Mouse (Mus musculus) embryonic facial prominence, embryonic 10.5 days (tissue): ENCODE results near the gene Scd3. TPM values are rescaled to one million over a fixed set of nuclear protein-coding genes. Genes with fewer than 3 reads are reported as not detected.

ENCODE experiments used
- DNase-seq: peaks from one replicate; pipeline ENCODE4 v3.0.0-alpha.2; 2017; ENCODE audit warnings: low spot score
- H3K27ac ChIP-seq: fragments of 300-500 bp; sonication (generic); replicated peaks from 2 replicates; pipeline ENCODE4 v1.5.1; 2016; ENCODE audit warnings: mild to moderate bottlenecking
- H3K27me3 ChIP-seq: fragments of 300-500 bp; sonication (generic); replicated peaks from 2 replicates; pipeline ENCODE4 v1.6.1; 2016; ENCODE audit warnings: low read depth, mild to moderate bottlenecking; ENCODE audit not compliant: poor library complexity, severe bottlenecking
- H3K36me3 ChIP-seq: fragments of 300-500 bp; sonication (generic); replicated peaks from 2 replicates; pipeline ENCODE4 v1.6.1; 2016; ENCODE audit warnings: mild to moderate bottlenecking, moderate library complexity
- H3K4me1 ChIP-seq: fragments of 300-500 bp; sonication (generic); 2 replicates; pipeline ENCODE4 v1.6.1; 2016
- H3K4me3 ChIP-seq: fragments of 300-500 bp; sonication (generic); 2 replicates; pipeline ENCODE4 v1.5.1; 2016; ENCODE audit warnings: mild to moderate bottlenecking, moderate library complexity
- H3K9me3 ChIP-seq: fragments of 300-500 bp; sonication (generic); 2 replicates; pipeline ENCODE4 v1.6.1; 2016; ENCODE audit warnings: mild to moderate bottlenecking
- WGBS: fragments of 180-500 bp; shearing (Covaris S2); methylation state at CpG from one replicate; pipeline ENCODE4 v1.1.7; 2016; 5-methylcytosine and 5-hydroxymethylcytosine counted together
- polyA plus RNA-seq: library from polyadenylated mRNA; unstranded; fragments of >200 nt; fragmentation: Nextera tagmentation; extraction: Ambion mirVana; gene quantifications from 2 replicates; pipeline ENCODE4 v1.2.1, GENCODE M21; 2016

The Scd3 gene
- polyA plus RNA-seq, 1 experiment from 2014 or later = 0.64 TPM

GRCm38 (mm10) chr19:44292941-44293768 is 90.1 kb downstream of the Scd3 start, which contains the start of gene Scd2:
Scd2 (plus strand) TSS chr19:44293674.
- peak within 1 kb of the TSS; percentile 95 for H3K4me3 ChIP-seq
- H3K27me3 ChIP-seq = no peaks in the 10 kb centered on the region
- peaks cover 64% of the 10 kb centered on the region for H3K4me1 ChIP-seq
- peak within 1 kb of the TSS; percentile 99 for H3K27ac ChIP-seq
- 3% methylated on average over 21 of the region's 21 CpGs for WGBS
- H3K9me3 ChIP-seq = no peaks in the 10 kb centered on the region
- H3K36me3 ChIP-seq = peaks cover 34% of the 10 kb centered on the region
- no peak for DNase-seq

Other genes with a start within 250 kb of the Scd3 start
- 0.07 and 0.13 TPM in 2 replicates for gene Cpn1, start 216.7 kb upstream of the Scd3 start, polyA plus RNA-seq
- gene Cyp2c23, start 174.1 kb upstream of the Scd3 start, polyA plus RNA-seq = not detected in 2 replicates
- 19.7 and 20.5 TPM in 2 replicates for gene Erlin1, start 133.5 kb upstream of the Scd3 start, polyA plus RNA-seq
- 41.2 and 45.9 TPM in 2 replicates for gene Chuk, start 95.8 kb upstream of the Scd3 start, polyA plus RNA-seq
- 41.1 and 45.4 TPM in 2 replicates for gene Cwf19l1, start 67.4 kb upstream of the Scd3 start, polyA plus RNA-seq
- 98.1 and 99.3 TPM in 2 replicates for gene Bloc1s2, start 56.8 kb upstream of the Scd3 start, polyA plus RNA-seq
- gene Pkd2l1, start 10.8 kb upstream of the Scd3 start, polyA plus RNA-seq = 0.07 and 0.19 TPM in 2 replicates
- gene Scd2, start 90.4 kb downstream of the Scd3 start, polyA plus RNA-seq = 324 and 353 TPM in 2 replicates
- gene Scd4, start 129.8 kb downstream of the Scd3 start, polyA plus RNA-seq = 0.05 and 0.10 TPM in 2 replicates
- 15.3 and 17.9 TPM in 2 replicates for gene Scd1, start 204.6 kb downstream of the Scd3 start, polyA plus RNA-seq